Mouse (Mus musculus) MEL (cell line): ENCODE measurements at regions not wholly inside any gene's neighbourhood (a gene's known extent, or its start where the extent isn't known, plus 50 kb on each side); places are given as distances from the start of the nearest gene placed in this dataset.

Experiments
- BHLHE40 ChIP-seq: IDR thresholded peaks from 2 replicates; pipeline ENCODE4 v1.6.1; 2012; ENCODE audit warnings: low read depth, mild to moderate bottlenecking, inconsistent platforms, low read length, improper control_type of control experiment, borderline replicate concordance
- CHD1 ChIP-seq: IDR thresholded peaks from 2 replicates; pipeline ENCODE4 v1.6.1; 2012; ENCODE audit warnings: low read depth, mild to moderate bottlenecking, inconsistent platforms, low read length, improper control_type of control experiment
- CHD2 ChIP-seq: IDR thresholded peaks from 2 replicates; pipeline ENCODE4 v1.6.1; 2011; ENCODE audit warnings: low read length, improper control_type of control experiment
- CTCF ChIP-seq, 3 experiments: IDR thresholded peaks in 2 of 3; conservative IDR thresholded peaks in 1 of 3; 2 replicates each; pipeline ENCODE4 v1.5.1; 2011 to 2012; ENCODE audit warnings: low read length in 3 of 3, low read depth in 2 of 3, mild to moderate bottlenecking in 2 of 3, improper control_type of control experiment in 1 of 3, inconsistent platforms in 1 of 3, mixed read lengths in 1 of 3, moderate library complexity in 1 of 3; ENCODE audit not compliant: control insufficient read depth in 1 of 3, insufficient read depth in 1 of 3, poor library complexity in 1 of 3, severe bottlenecking in 1 of 3
- EP300 ChIP-seq, 2 experiments: IDR thresholded peaks; 2 replicates each; pipeline ENCODE4 v1.6.1; 2011; ENCODE audit warnings: improper control_type of control experiment in 2 of 2, low read length in 2 of 2, low read depth in 1 of 2, mild to moderate bottlenecking in 1 of 2
- GABPA ChIP-seq: IDR thresholded peaks from 2 replicates; pipeline ENCODE4 v1.6.1; 2012; ENCODE audit warnings: low read depth, mild to moderate bottlenecking, inconsistent platforms, low read length, improper control_type of control experiment, moderate library complexity
- NRF1 ChIP-seq: IDR thresholded peaks from 2 replicates; pipeline ENCODE4 v1.6.1; 2014; ENCODE audit warnings: low read depth, mild to moderate bottlenecking, inconsistent platforms, low read length, improper control_type of control experiment, moderate library complexity; ENCODE audit not compliant: poor library complexity, insufficient read depth, severe bottlenecking
- POLR2A ChIP-seq, 2 experiments: IDR thresholded peaks; 2 replicates each; pipeline ENCODE4 v1.6.1; 2011 to 2012; ENCODE audit warnings: low read length in 2 of 2, mild to moderate bottlenecking in 2 of 2, control low read depth in 1 of 2, improper control_type of control experiment in 1 of 2, low read depth in 1 of 2, moderate library complexity in 1 of 2; ENCODE audit not compliant: control insufficient read depth in 1 of 2, insufficient read depth in 1 of 2, poor library complexity in 1 of 2
- POLR2AphosphoS5 ChIP-seq: IDR thresholded peaks from 2 replicates; pipeline ENCODE4 v1.6.1; 2012; ENCODE audit warnings: low read depth, borderline replicate concordance, mild to moderate bottlenecking, inconsistent platforms, low read length, moderate library complexity, mixed read lengths
- RCOR1 ChIP-seq: IDR thresholded peaks from 2 replicates; pipeline ENCODE4 v1.6.1; 2012; ENCODE audit warnings: low read depth, mild to moderate bottlenecking, inconsistent platforms, low read length, improper control_type of control experiment
- TAL1 ChIP-seq: IDR thresholded peaks from 2 replicates; pipeline ENCODE4 v1.6.1; 2012; ENCODE audit warnings: mild to moderate bottlenecking, inconsistent platforms, low read length, moderate library complexity, mixed read lengths
- TBP ChIP-seq: IDR thresholded peaks from 2 replicates; pipeline ENCODE4 v1.8.0; 2011; ENCODE audit warnings: low read depth, low read length, improper control_type of control experiment
- USF1 ChIP-seq: IDR thresholded peaks from 2 replicates; pipeline ENCODE4 v1.6.1; 2014; ENCODE audit warnings: low read depth, mild to moderate bottlenecking, inconsistent platforms, low read length, improper control_type of control experiment, moderate library complexity
- ZKSCAN1 ChIP-seq: IDR thresholded peaks from 2 replicates; pipeline ENCODE4 v1.6.1; 2012; ENCODE audit warnings: low read depth, mild to moderate bottlenecking, inconsistent platforms, low read length, improper control_type of control experiment, moderate library complexity

DNA sequence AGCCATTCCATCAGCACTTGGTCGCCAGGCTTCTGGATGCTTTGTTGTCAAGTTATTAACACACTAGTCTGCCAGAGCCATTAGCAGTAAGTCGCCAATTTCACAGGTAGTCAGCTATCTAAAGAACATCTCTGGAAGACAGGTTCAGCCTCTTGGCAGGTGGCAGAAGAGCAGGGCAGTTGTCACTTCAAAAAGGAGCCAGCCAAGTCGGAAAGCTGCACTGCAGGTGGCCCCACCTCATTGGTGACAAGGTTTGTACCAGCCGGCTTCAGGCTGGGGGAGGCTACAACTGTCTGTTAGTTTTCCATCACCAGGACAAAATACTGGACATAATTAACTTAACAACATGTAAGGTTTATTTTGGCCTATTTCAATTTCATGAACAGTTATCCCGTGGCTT, 105.5 kb upstream of the Crygf start:
- TF ChIP-seq TAL1: no peak
- no peak for TF ChIP-seq CTCF (IDR thresholded peaks at IDR 0.05 in 2 of 3, conservative IDR thresholded peaks at IDR 0.05 in 1 of 3; ENCODE audit: control insufficient read depth in 1 of 3, insufficient read depth in 1 of 3, low read depth in 2 of 3, low read length in 3 of 3, poor library complexity in 1 of 3, severe bottlenecking in 1 of 3)
- TF ChIP-seq USF1: no peak
- no peak for TF ChIP-seq POLR2AphosphoS5
- no peak for TF ChIP-seq GABPA
- TF ChIP-seq BHLHE40: no peak
- no peak for TF ChIP-seq TBP
- no peak for TF ChIP-seq ZKSCAN1
- no peak for TF ChIP-seq POLR2A (IDR thresholded peaks at IDR 0.05; ENCODE audit: control insufficient read depth in 1 of 2, insufficient read depth in 1 of 2, low read depth in 1 of 2, low read length in 2 of 2, poor library complexity in 1 of 2)
- no peak for TF ChIP-seq EP300 (IDR thresholded peaks at IDR 0.05; ENCODE audit: low read depth in 1 of 2, low read length in 2 of 2)
- no peak for TF ChIP-seq CHD2
- TF ChIP-seq RCOR1: no peak
- TF ChIP-seq CHD1: no peak
- no peak for TF ChIP-seq NRF1
